In genomic region chr1:74460273-74460672, GRCm38 (mm10) we compare ENCODE assay signal across 9 mouse cellular contexts. TPM values are rescaled to one million over a fixed set of nuclear protein-coding genes. Genes with fewer than 3 reads are reported as not detected.
A peak's percentile ranks its signal among the peaks of the same experiment; 100 is the strongest.
DNase-seq lines count a peak whose midpoint lies in the region; ATAC-seq and TF ChIP-seq lines count a peak whose summit lies in the region.
"Had no signal": no experiment of that assay in that cellular context is flagged by ENCODE, and none has a peak within 500 bp of the region (broad histone marks: within the 10 kb centered on the region; RNA-seq: fewer than 3 reads in every experiment).

No protein-coding gene starts in this region.

- no peak for ATAC-seq in kidney, embryonic 16.5 days (ENCODE audit: low FRiP score, low TSS enrichment)
- ATAC-seq in midbrain, embryonic 11.5 days (ENCODE audit: low FRiP score), result no peak

- DNase-seq in kidney, adult 11 months, result peak; percentile 18
- DNase-seq in adrenal gland, postnatal 36 days, result peak; percentile 64 to 79
- DNase-seq in forelimb bud, embryonic 11.5 days (ENCODE audit: low read depth, low spot score), result peak; percentile 10
- DNase-seq in layer of hippocampus, postnatal 10 days (ENCODE audit: low spot score in 2 of 2), result peak; percentile 39 to 57
- DNase-seq in right cerebral cortex, postnatal 14 days, result peak; percentile 56
- no peak for DNase-seq in midbrain, embryonic 11.5 days (ENCODE audit: low spot score, missing footprints)

- H3K4me2 ChIP-seq in kidney, embryonic 16.5 days (replicated peaks; ENCODE audit: low read depth, low read length), result no peak overlapping the region
- H3K4me2 ChIP-seq in midbrain, embryonic 11.5 days, result no peak overlapping the region

- no peak overlapping the region for H3K4me3 ChIP-seq in kidney, embryonic 16.5 days (ENCODE audit: low read length)
- no peak overlapping the region for H3K4me3 ChIP-seq in E14TG2a.4 (replicated peaks; ENCODE audit: low read length)
- no peak overlapping the region for H3K4me3 ChIP-seq in midbrain, embryonic 11.5 days (ENCODE audit: low read depth, low read length)

- H3K27ac ChIP-seq in kidney, embryonic 16.5 days (ENCODE audit: low read length), result no peak overlapping the region
- no peak overlapping the region for H3K27ac ChIP-seq in midbrain, embryonic 11.5 days (ENCODE audit: low read depth, low read length)

- peak; percentile 58 for TF ChIP-seq CTCF in E14TG2a.4 (conservative IDR thresholded peaks at IDR 0.05; ENCODE audit: low read length)

- 68% methylated on average over 2 of the region's 2 CpGs for WGBS in kidney, embryonic 16.5 days
- WGBS in midbrain, embryonic 11.5 days, result 79% methylated on average over 2 of the region's 2 CpGs

- peaks cover 43% of the 10 kb centered on the region; the same call in 1 of the 2 replicates for H3K36me3 ChIP-seq in kidney, embryonic 16.5 days (ENCODE audit: insufficient read depth, low read length)
- peaks cover 83% of the 10 kb centered on the region for H3K36me3 ChIP-seq in E14TG2a.4 (ENCODE audit: insufficient read depth, low read length)
- peaks cover 9% of the 10 kb centered on the region for H3K36me3 ChIP-seq in midbrain, embryonic 11.5 days (ENCODE audit: control insufficient read depth, insufficient read depth, low read length)

- H3K9ac ChIP-seq in kidney, embryonic 16.5 days (replicated peaks; ENCODE audit: low read length), result no peak overlapping the region
- H3K9ac ChIP-seq in midbrain, embryonic 11.5 days (ENCODE audit: low read length), result no peak overlapping the region

- H3K4me1 ChIP-seq in kidney, embryonic 16.5 days (ENCODE audit: insufficient read depth, low read length), result no peaks in the 10 kb centered on the region
- H3K4me1 ChIP-seq in E14TG2a.4 (replicated peaks; ENCODE audit: low read depth, low read length), result peaks cover 5% of the 10 kb centered on the region
- no peaks in the 10 kb centered on the region for H3K4me1 ChIP-seq in midbrain, embryonic 11.5 days (ENCODE audit: control insufficient read depth, insufficient read depth, low read length)

- H3K27me3 ChIP-seq in kidney, embryonic 16.5 days (ENCODE audit: insufficient read depth, low read length), result no peaks in the 10 kb centered on the region
- no peaks in the 10 kb centered on the region for H3K27me3 ChIP-seq in E14TG2a.4 (ENCODE audit: insufficient read depth, low read length)
- no peaks in the 10 kb centered on the region for H3K27me3 ChIP-seq in midbrain, embryonic 11.5 days (ENCODE audit: control insufficient read depth, insufficient read depth, low read length)

- H3K9me3 ChIP-seq in kidney, embryonic 16.5 days (ENCODE audit: low read length), result no peaks in the 10 kb centered on the region
- H3K9me3 ChIP-seq in E14TG2a.4 (ENCODE audit: low read length), result no peaks in the 10 kb centered on the region
- H3K9me3 ChIP-seq in midbrain, embryonic 11.5 days (ENCODE audit: control insufficient read depth, low read length), result no peaks in the 10 kb centered on the region

RNA-seq across cellular contexts. Expression of gene Cnot9, which starts 45.6 kb away (rescaled TPM):
- 63.7 and 71.7 TPM in 2 replicates for polyA plus RNA-seq in kidney, embryonic 16.5 days (2015; fragmentation: Nextera tagmentation; extraction: Ambion mirVana)
- total RNA-seq in adrenal gland, postnatal 36 days (2021), result 10 to 100 TPM; 27.5 to 30.5 TPM
- total RNA-seq in layer of hippocampus, postnatal 10 days (2021), result 10 to 100 TPM; 37.2 to 38.1 TPM
- polyA plus RNA-seq in midbrain, embryonic 11.5 days (2014; fragmentation: Nextera tagmentation; extraction: Ambion mirVana), result 100.0 and 107 TPM in 2 replicates

RNA-seq across cellular contexts. Expression of gene Vil1, which starts 51.1 kb away (rescaled TPM):
- 17.5 and 18.0 TPM in 2 replicates for polyA plus RNA-seq in kidney, embryonic 16.5 days (2015; fragmentation: Nextera tagmentation; extraction: Ambion mirVana)
- total RNA-seq in adrenal gland, postnatal 36 days (2021), result 1 to 10 TPM; 1.3 to 1.5 TPM
- total RNA-seq in layer of hippocampus, postnatal 10 days (2021), result 1 to 10 TPM in 1 of 2 experiments, under 1 TPM in 1; 0.31 to 1.2 TPM
- 0.19 and 0.23 TPM in 2 replicates for polyA plus RNA-seq in midbrain, embryonic 11.5 days (2014; fragmentation: Nextera tagmentation; extraction: Ambion mirVana)
- total RNA-seq: neutrophil, adult 5-6 weeks had no signal
